Mouse (Mus musculus): Measurements from ENCODE around the gene Dhx37. TPM values are rescaled to one million over a fixed set of nuclear protein-coding genes. Genes with fewer than 3 reads are reported as not detected.
"Not testable (repeated sequence)": the region's sequence is repeated elsewhere in the genome, so short reads cannot be mapped to it uniquely, and the experiment has no call there.

The Dhx37 gene
- polyA plus RNA-seq, 1 experiment from 2014 or later: 12.8 TPM

DNA sequence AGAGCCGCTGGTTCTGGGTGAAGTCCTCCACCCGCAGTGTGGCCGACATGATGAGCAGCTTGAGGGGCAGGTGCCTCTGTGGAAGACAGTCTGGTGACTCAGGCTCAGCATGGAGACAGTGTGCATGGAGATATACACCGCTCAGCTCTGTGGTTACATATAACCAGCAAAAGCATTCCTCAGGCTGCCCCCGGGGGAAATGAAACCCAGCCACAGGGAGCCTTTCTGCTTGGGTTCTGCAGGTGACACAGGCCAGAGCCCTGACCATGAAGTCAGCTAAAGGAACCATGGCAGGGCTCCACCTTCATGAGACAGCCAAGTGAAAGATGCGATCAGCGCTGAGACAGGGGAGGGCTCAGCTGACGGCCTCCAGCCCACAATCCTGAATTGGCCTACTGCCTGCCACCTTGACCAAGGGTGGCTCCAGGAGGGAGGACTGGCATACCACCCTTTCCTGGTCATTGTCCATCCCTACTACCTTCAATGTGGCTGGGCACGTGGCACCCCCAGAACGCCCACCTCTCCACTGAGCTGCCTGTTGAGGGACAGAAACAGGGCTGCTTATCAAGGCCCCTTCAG lies 8.1 kb downstream of the Dhx37 start:
- H3K4me1 ChIP-seq (ENCODE audit: control insufficient read depth, insufficient read depth, low read length): no peaks in the 10 kb centered on the region
- WGBS: 94% methylated on average over 10 of the region's 10 CpGs

GRCm38 (mm10) chr5:125419124-125419523 lies 14.8 kb downstream of the Dhx37 start:
- no peaks in the 10 kb centered on the region for H3K4me1 ChIP-seq (ENCODE audit: control insufficient read depth, insufficient read depth, low read length)
- peaks cover 72% of the 10 kb centered on the region for H3K36me3 ChIP-seq (ENCODE audit: control insufficient read depth, insufficient read depth, low read length)
- H3K27me3 ChIP-seq (ENCODE audit: control insufficient read depth, insufficient read depth, low read depth, low read length): no peaks in the 10 kb centered on the region
- no peak overlapping the region for H3K4me3 ChIP-seq (ENCODE audit: low read depth, low read length)
- WGBS: 88% methylated on average over 11 of the region's 11 CpGs
- no peak overlapping the region for H3K27ac ChIP-seq (ENCODE audit: low read length)
- no peak overlapping the region for H3K9ac ChIP-seq (ENCODE audit: low read depth, low read length)
- H3K4me2 ChIP-seq (ENCODE audit: low read length): no peak overlapping the region
- no peaks in the 10 kb centered on the region for H3K9me3 ChIP-seq (replicated peaks; ENCODE audit: control insufficient read depth, low read length, poor library complexity, severe bottlenecking)
- ATAC-seq: no peak

More for the DNA sequence above, 8.1 kb downstream of the Dhx37 start:
- ATAC-seq: no peak
- Histone ChIP-seq H3K9ac (ENCODE audit: low read depth, low read length) (no peak overlapping the region), H3K4me2 (ENCODE audit: low read length) (no peak overlapping the region), H3K27ac (ENCODE audit: low read length) (no peak overlapping the region), H3K4me3 (ENCODE audit: low read depth, low read length) (no peak overlapping the region), H3K9me3 (replicated peaks; ENCODE audit: control insufficient read depth, low read length, poor library complexity, severe bottlenecking) (no peaks in the 10 kb centered on the region), H3K36me3 (ENCODE audit: control insufficient read depth, insufficient read depth, low read length) (peaks cover 65% of the 10 kb centered on the region), H3K27me3 (ENCODE audit: control insufficient read depth, insufficient read depth, low read depth, low read length) (no peaks in the 10 kb centered on the region)

GRCm38 (mm10) chr5:125418636-125419035 lies 15.3 kb downstream of the Dhx37 start:
- ATAC-seq: no peak
- no peaks in the 10 kb centered on the region for H3K4me1 ChIP-seq (ENCODE audit: control insufficient read depth, insufficient read depth, low read length)
- WGBS: 90% methylated on average over 12 of the region's 12 CpGs
- H3K4me2 ChIP-seq (ENCODE audit: low read length): no peak overlapping the region
- no peaks in the 10 kb centered on the region for H3K9me3 ChIP-seq (replicated peaks; ENCODE audit: control insufficient read depth, low read length, poor library complexity, severe bottlenecking)
- no peaks in the 10 kb centered on the region for H3K27me3 ChIP-seq (ENCODE audit: control insufficient read depth, insufficient read depth, low read depth, low read length)
- H3K27ac ChIP-seq (ENCODE audit: low read length): no peak overlapping the region
- no peak overlapping the region for H3K4me3 ChIP-seq (ENCODE audit: low read depth, low read length)
- H3K9ac ChIP-seq (ENCODE audit: low read depth, low read length): no peak overlapping the region
- peaks cover 72% of the 10 kb centered on the region for H3K36me3 ChIP-seq (ENCODE audit: control insufficient read depth, insufficient read depth, low read length)

GRCm38 (mm10) chr5:125416183-125416582 lies 17.7 kb downstream of the Dhx37 start:
- Histone ChIP-seq H3K36me3 (ENCODE audit: control insufficient read depth, insufficient read depth, low read length) (peaks cover 59% of the 10 kb centered on the region), H3K9me3 (replicated peaks; ENCODE audit: control insufficient read depth, low read length, poor library complexity, severe bottlenecking) (no peaks in the 10 kb centered on the region), H3K9ac (ENCODE audit: low read depth, low read length) (no peak overlapping the region), H3K4me2 (ENCODE audit: low read length) (no peak overlapping the region), H3K27me3 (ENCODE audit: control insufficient read depth, insufficient read depth, low read depth, low read length) (no peaks in the 10 kb centered on the region), H3K4me3 (ENCODE audit: low read depth, low read length) (no peak overlapping the region), H3K4me1 (ENCODE audit: control insufficient read depth, insufficient read depth, low read length) (no peaks in the 10 kb centered on the region), H3K27ac (ENCODE audit: low read length) (no peak overlapping the region)
- ATAC-seq: no peak
- 97% methylated on average over 8 of the region's 8 CpGs for WGBS

- Histone ChIP-seq H3K9me3 (replicated peaks; ENCODE audit: control insufficient read depth, low read length, poor library complexity, severe bottlenecking) (no peaks in the 10 kb centered on the region), H3K4me2 (ENCODE audit: low read length) (no peak overlapping the region), H3K4me3 (ENCODE audit: low read depth, low read length) (no peak overlapping the region), H3K27me3 (ENCODE audit: control insufficient read depth, insufficient read depth, low read depth, low read length) (no peaks in the 10 kb centered on the region), H3K9ac (ENCODE audit: low read depth, low read length) (no peak overlapping the region), H3K4me1 (ENCODE audit: control insufficient read depth, insufficient read depth, low read length) (no peaks in the 10 kb centered on the region), H3K27ac (ENCODE audit: low read length) (no peak overlapping the region), H3K36me3 (ENCODE audit: control insufficient read depth, insufficient read depth, low read length) (peaks cover 46% of the 10 kb centered on the region)
- no peak for ATAC-seq
- 76% methylated on average over 4 of the region's 4 CpGs for WGBS
Measured at GRCm38 (mm10) chr5:125413763-125414162, 20.2 kb downstream of the Dhx37 start.

DNA sequence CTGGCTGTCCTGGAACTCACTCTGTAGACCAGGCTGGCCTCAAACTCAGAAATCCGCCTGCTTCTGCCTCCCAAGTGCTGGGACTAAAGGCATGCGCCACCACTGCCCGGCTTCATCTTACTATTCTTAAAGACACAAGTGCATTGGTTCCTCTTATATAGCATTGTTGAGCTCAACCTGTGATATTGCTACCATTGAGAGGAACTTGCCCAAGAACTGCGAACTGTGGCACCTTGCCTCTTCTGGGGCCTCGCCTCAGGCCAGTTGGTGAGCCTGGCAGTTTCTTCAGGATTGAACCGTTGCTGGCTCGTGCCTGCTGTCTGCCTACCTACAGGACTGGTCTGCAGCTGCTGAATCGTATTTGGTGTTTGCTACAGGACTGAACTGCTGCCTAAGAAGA lies 21.4 kb downstream of the Dhx37 start:
- H3K9ac ChIP-seq (ENCODE audit: low read depth, low read length); H3K27me3 ChIP-seq (ENCODE audit: control insufficient read depth, insufficient read depth, low read depth, low read length); H3K27ac ChIP-seq (ENCODE audit: low read length); ATAC-seq; H3K4me1 ChIP-seq (ENCODE audit: control insufficient read depth, insufficient read depth, low read length); H3K9me3 ChIP-seq (replicated peaks; ENCODE audit: control insufficient read depth, low read length, poor library complexity, severe bottlenecking); H3K4me2 ChIP-seq (ENCODE audit: low read length); H3K4me3 ChIP-seq (ENCODE audit: low read depth, low read length): not testable (repeated sequence)
- 88% methylated on average over 8 of the region's 8 CpGs for WGBS
- peaks cover 34% of the 10 kb centered on the region for H3K36me3 ChIP-seq (ENCODE audit: control insufficient read depth, insufficient read depth, low read length)

GRCm38 (mm10) chr5:125411972-125412530 lies 21.9 kb downstream of the Dhx37 start:
- Histone ChIP-seq H3K4me1 (ENCODE audit: control insufficient read depth, insufficient read depth, low read length) (peaks cover 8% of the 10 kb centered on the region), H3K27me3 (ENCODE audit: control insufficient read depth, insufficient read depth, low read depth, low read length) (no peaks in the 10 kb centered on the region), H3K9ac (ENCODE audit: low read depth, low read length) (no peak overlapping the region), H3K4me3 (ENCODE audit: low read depth, low read length) (no peak overlapping the region), H3K36me3 (ENCODE audit: control insufficient read depth, insufficient read depth, low read length) (peaks cover 29% of the 10 kb centered on the region), H3K4me2 (ENCODE audit: low read length) (no peak overlapping the region), H3K27ac (ENCODE audit: low read length) (no peak overlapping the region), H3K9me3 (replicated peaks; ENCODE audit: control insufficient read depth, low read length, poor library complexity, severe bottlenecking) (no peaks in the 10 kb centered on the region)
- ATAC-seq: no peak
- WGBS: 56% methylated on average over 5 of the region's 5 CpGs

- ATAC-seq: no peak
- 8% methylated on average over 20 of the region's 20 CpGs for WGBS
- H3K27ac ChIP-seq (ENCODE audit: low read length): peak overlapping the region; percentile 58; the same call in 1 of the 2 replicates
Measured at GRCm38 (mm10) chr5:125409348-125410090, 24.4 kb downstream of the Dhx37 start.

GRCm38 (mm10) chr5:125408842-125409241 lies 25.1 kb downstream of the Dhx37 start:
- no peaks in the 10 kb centered on the region for H3K27me3 ChIP-seq (ENCODE audit: control insufficient read depth, insufficient read depth, low read depth, low read length)
- H3K27ac ChIP-seq (ENCODE audit: low read length): peak overlapping the region; percentile 58; the same call in 1 of the 2 replicates
- H3K36me3 ChIP-seq (ENCODE audit: control insufficient read depth, insufficient read depth, low read length): peaks cover 3% of the 10 kb centered on the region
- under 1% methylated on average over 13 of the region's 13 CpGs for WGBS
- H3K4me1 ChIP-seq (ENCODE audit: control insufficient read depth, insufficient read depth, low read length): peaks cover 13% of the 10 kb centered on the region
- no peak overlapping the region for H3K9ac ChIP-seq (ENCODE audit: low read depth, low read length)
- peak; percentile 7; the same call in 1 of the 2 replicates for ATAC-seq
- H3K4me3 ChIP-seq (ENCODE audit: low read depth, low read length): peak overlapping the region; percentile 26
- peak overlapping the region; percentile 39 for H3K4me2 ChIP-seq (ENCODE audit: low read length)
- no peaks in the 10 kb centered on the region for H3K9me3 ChIP-seq (replicated peaks; ENCODE audit: control insufficient read depth, low read length, poor library complexity, severe bottlenecking)

More at GRCm38 (mm10) chr5:125409348-125410090, 24.4 kb downstream of the Dhx37 start:
- H3K4me2 ChIP-seq (ENCODE audit: low read length): peak overlapping the region; percentile 39
- H3K4me1 ChIP-seq (ENCODE audit: control insufficient read depth, insufficient read depth, low read length): peaks cover 13% of the 10 kb centered on the region
- H3K9me3 ChIP-seq (replicated peaks; ENCODE audit: control insufficient read depth, low read length, poor library complexity, severe bottlenecking): no peaks in the 10 kb centered on the region
- no peak overlapping the region for H3K9ac ChIP-seq (ENCODE audit: low read depth, low read length)
- H3K27me3 ChIP-seq (ENCODE audit: control insufficient read depth, insufficient read depth, low read depth, low read length): no peaks in the 10 kb centered on the region
- H3K4me3 ChIP-seq (ENCODE audit: low read depth, low read length): peak overlapping the region; percentile 26
- H3K36me3 ChIP-seq (ENCODE audit: control insufficient read depth, insufficient read depth, low read length): peaks cover 7% of the 10 kb centered on the region
